Mouse (Mus musculus) MEL (cell line): ENCODE results near the gene Pabpn1.

Experiments
- BHLHE40 ChIP-seq: IDR thresholded peaks from 2 replicates; pipeline ENCODE4 v1.6.1; 2012; ENCODE audit warnings: low read depth, mild to moderate bottlenecking, inconsistent platforms, low read length, improper control_type of control experiment, borderline replicate concordance
- EP300 ChIP-seq, 2 experiments: IDR thresholded peaks; 2 replicates each; pipeline ENCODE4 v1.6.1; 2011; ENCODE audit warnings: improper control_type of control experiment in 2 of 2, low read length in 2 of 2, low read depth in 1 of 2, mild to moderate bottlenecking in 1 of 2
- MAX ChIP-seq: IDR thresholded peaks from 2 replicates; pipeline ENCODE4 v1.6.1; 2011; ENCODE audit warnings: low read length, improper control_type of control experiment
- ZC3H11A ChIP-seq: IDR thresholded peaks from 2 replicates; pipeline ENCODE4 v1.6.1; 2012; ENCODE audit warnings: low read depth, mild to moderate bottlenecking, inconsistent platforms, low read length, improper control_type of control experiment

- no peak for TF ChIP-seq MAX
- no peak for TF ChIP-seq BHLHE40
- no peak for TF ChIP-seq ZC3H11A
- TF ChIP-seq EP300 (IDR thresholded peaks at IDR 0.05; ENCODE audit: low read depth in 1 of 2, low read length in 2 of 2): no peak
Observed at GRCm38 (mm10) chr14:54926401-54927158, 34.3 kb downstream of the Pabpn1 start.
